Mouse (Mus musculus) common myeloid progenitor, adult 5-6 weeks (primary cell): ENCODE results near the gene Zfp593. TPM values are rescaled to one million over a fixed set of nuclear protein-coding genes. Genes with fewer than 3 reads are reported as not detected.
A peak's percentile ranks its signal among the peaks of the same experiment; 100 is the strongest.

Source experiments
- ATAC-seq: replicated peaks from 2 replicates; pipeline ENCODE4 v1.8.0; 2016; ENCODE audit warnings: low read depth, mild to moderate bottlenecking, moderate TSS enrichment, inconsistent platforms; ENCODE audit not compliant: poor library complexity, severe bottlenecking
- total RNA-seq: library from RNA; stranded (forward); fragments of 200-1000, 187-1606 nt; gene quantifications from 2 replicates; pipeline ENCODE4 v1.2.3, GENCODE M21; 2017

Zfp593 gene
- total RNA-seq, 1 experiment from 2014 or later = 13.1 TPM

- ATAC-seq = no peak
Observed at GRCm38 (mm10) chr4:134257198-134258009, 12.0 kb upstream of the Zfp593 start.

GRCm38 (mm10) chr4:134256407-134257197 lies 11.2 kb upstream of the Zfp593 start:
- no peak for ATAC-seq

GRCm38 (mm10) chr4:134255854-134256253 lies 10.5 kb upstream of the Zfp593 start:
- no peak for ATAC-seq

GRCm38 (mm10) chr4:134254835-134255234 lies 9.4 kb upstream of the Zfp593 start:
- ATAC-seq = no peak

- no peak for ATAC-seq
Observed at GRCm38 (mm10) chr4:134253722-134254324, 8.4 kb upstream of the Zfp593 start, which contains the start of gene Grrp1. Grrp1 (minus strand) TSS chr4:134254106.

GRCm38 (mm10) chr4:134252911-134253721 lies 7.7 kb upstream of the Zfp593 start:
- no peak for ATAC-seq

GRCm38 (mm10) chr4:134252131-134252910 lies 6.9 kb upstream of the Zfp593 start:
- ATAC-seq = no peak

GRCm38 (mm10) chr4:134251241-134252130 lies 6.1 kb upstream of the Zfp593 start:
- ATAC-seq = peak; percentile 19

GRCm38 (mm10) chr4:134250930-134251240 lies 5.5 kb upstream of the Zfp593 start:
- no peak for ATAC-seq

- no peak for ATAC-seq
Observed at GRCm38 (mm10) chr4:134250116-134250929, 4.9 kb upstream of the Zfp593 start.

- ATAC-seq = peak; percentile 43; the same call in 1 of the 2 replicates
Observed at GRCm38 (mm10) chr4:134249651-134250050, 4.3 kb upstream of the Zfp593 start.

- ATAC-seq = no peak
Observed at GRCm38 (mm10) chr4:134246719-134247258, 1.4 kb upstream of the Zfp593 start, which contains the start of gene Gm30191. Gm30191 (plus strand) TSS chr4:134246935.

- no peak for ATAC-seq
Observed at GRCm38 (mm10) chr4:134246256-134246655, 864 bp upstream of the Zfp593 start.

- no peak for ATAC-seq
Observed at GRCm38 (mm10) chr4:134243516-134244250, 1.7 kb downstream of the Zfp593 start, which contains the start of gene E130218I03Rik. E130218I03Rik (plus strand) TSS chr4:134243662.

GRCm38 (mm10) chr4:134238686-134239085 lies 6.7 kb downstream of the Zfp593 start:
- ATAC-seq = no peak

GRCm38 (mm10) chr4:134238279-134238651 lies 7.1 kb downstream of the Zfp593 start, which contains the start of gene Cnksr1:
Cnksr1 (minus strand) TSS chr4:134238399.
- ATAC-seq = no peak
